Mouse (Mus musculus) testis, adult 2 months (tissue): Measurements from ENCODE around the gene Scn1b.

Experiments used
- CTCF ChIP-seq: fragments of 200-500 bp; IDR thresholded peaks from 2 replicates; pipeline ENCODE4 v1.5.1; 2012; ENCODE audit warnings: low read depth, mild to moderate bottlenecking, inconsistent platforms, low read length, moderate library complexity; ENCODE audit not compliant: control insufficient read depth, insufficient read depth, insufficient replicate concordance
- POLR2A ChIP-seq: fragments of 200-500 bp; IDR thresholded peaks from 2 replicates; pipeline ENCODE4 v1.6.1; 2012; ENCODE audit warnings: low read depth, mild to moderate bottlenecking, inconsistent platforms, low read length, moderate library complexity; ENCODE audit not compliant: control insufficient read depth

DNA sequence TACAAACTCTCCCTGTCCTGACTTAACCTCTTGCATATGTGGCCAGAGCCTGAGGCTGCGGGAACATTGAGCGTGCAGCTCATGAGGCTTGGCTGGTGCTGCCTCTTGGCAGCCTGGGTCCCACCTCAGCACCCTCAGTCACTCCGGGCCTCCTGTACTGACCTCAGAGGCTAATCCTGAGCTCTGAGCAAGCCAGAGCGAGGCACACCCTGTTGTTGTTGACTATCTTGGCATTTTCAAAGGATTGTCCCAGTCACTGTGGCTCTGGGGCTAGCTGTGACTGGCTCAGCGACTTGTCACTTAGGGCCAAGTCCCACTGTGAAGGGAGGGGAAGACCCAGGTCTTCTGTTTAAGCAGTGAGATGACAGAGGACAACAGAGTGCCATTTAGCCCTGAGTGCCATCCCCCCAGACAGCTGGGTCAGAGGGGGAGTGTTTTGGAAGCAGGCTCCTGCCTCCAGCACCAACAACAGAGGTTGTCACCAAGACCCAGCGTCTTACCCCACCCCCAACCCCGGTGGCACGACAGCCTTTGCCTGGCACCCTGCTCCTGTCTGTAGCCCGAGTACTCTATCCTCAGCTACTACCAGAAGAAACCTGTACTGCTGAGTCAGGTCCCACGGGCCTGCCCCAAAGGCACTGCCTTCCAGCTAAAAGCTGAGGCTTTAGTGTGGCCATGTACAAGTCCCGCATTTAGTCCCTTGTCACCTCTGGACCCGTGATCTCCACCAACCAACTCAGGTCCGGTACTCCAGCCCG lies 43.8 kb downstream of the Scn1b start:
- TF ChIP-seq POLR2A (no peak), CTCF (no peak)
